In genomic region chr2:118703913-118704730, GRCm38 (mm10) we compare ENCODE assay signal across 8 mouse cellular contexts. TPM values are rescaled to one million over a fixed set of nuclear protein-coding genes. Genes with fewer than 3 reads are reported as not detected.
A peak's percentile ranks its signal among the peaks of the same experiment; 100 is the strongest.
DNase-seq lines count a peak whose midpoint lies in the region; ATAC-seq and TF ChIP-seq lines count a peak whose summit lies in the region.

Ankrd63 (minus strand) TSS chr2:118703963.

- 0 out of 2 replicates have a peak within 1 kb of the TSS, but pooled peaks have one; percentile 5 for H3K27ac ChIP-seq in heart, embryonic 13.5 days (replicated peaks)
- no peak within 1 kb of the TSS for H3K27ac ChIP-seq in brown adipose tissue, adult 24 weeks (replicated peaks; ENCODE audit: low read depth, low read length)
- H3K27ac ChIP-seq in hindbrain, embryonic 16.5 days (ENCODE audit: low read depth, low read length) = no peak within 1 kb of the TSS
- H3K27ac ChIP-seq in lung, postnatal 0 days (ENCODE audit: low read length) = no peak within 1 kb of the TSS; the same call in 1 of the 2 replicates

- no peak for ATAC-seq in heart, embryonic 13.5 days (ENCODE audit: extremely low read depth, insufficient number of reproducible peaks, low FRiP score, low TSS enrichment)
- no peak for ATAC-seq in hindbrain, embryonic 16.5 days
- ATAC-seq in lung, postnatal 0 days = no peak

- no peak for DNase-seq in heart, adult 8-10 months (ENCODE audit: low spot score)
- peak; percentile 41 for DNase-seq in CD4-positive helper T cell, adult 2 months (ENCODE audit: low read depth, low spot score)
- no peak for DNase-seq in lung, postnatal 0 days (ENCODE audit: low spot score)
- DNase-seq in thymus, postnatal 4 days = peak; percentile 66
- no peak for DNase-seq in spleen, postnatal 4 days (ENCODE audit: low spot score in 2 of 2)

- no peaks in the 10 kb centered on the region for H3K9me3 ChIP-seq in heart, embryonic 13.5 days
- no peaks in the 10 kb centered on the region for H3K9me3 ChIP-seq in hindbrain, embryonic 16.5 days (ENCODE audit: control insufficient read depth, low read length)
- H3K9me3 ChIP-seq in lung, postnatal 0 days (ENCODE audit: low read length) = no peaks in the 10 kb centered on the region

- TF ChIP-seq EP300 in lung, postnatal 0 days (IDR thresholded peaks at IDR 0.05) = no peak

- H3K4me1 ChIP-seq in heart, embryonic 13.5 days = peaks cover 69% of the 10 kb centered on the region
- peaks cover 5% of the 10 kb centered on the region; the same call in 1 of the 2 replicates for H3K4me1 ChIP-seq in brown adipose tissue, adult 24 weeks (ENCODE audit: control insufficient read depth, insufficient read depth, insufficient read length, low read length)
- H3K4me1 ChIP-seq in hindbrain, embryonic 16.5 days (ENCODE audit: control insufficient read depth, insufficient read depth, low read depth, low read length) = peaks cover 31% of the 10 kb centered on the region
- H3K4me1 ChIP-seq in lung, postnatal 0 days (ENCODE audit: insufficient read depth, low read depth, low read length) = peaks cover 14% of the 10 kb centered on the region; the same call in 1 of the 2 replicates

- H3K27me3 ChIP-seq in heart, embryonic 13.5 days (replicated peaks) = peaks cover 98% of the 10 kb centered on the region
- H3K27me3 ChIP-seq in hindbrain, embryonic 16.5 days (replicated peaks; ENCODE audit: control insufficient read depth, insufficient read depth, low read length) = peaks cover 85% of the 10 kb centered on the region
- peaks cover 71% of the 10 kb centered on the region for H3K27me3 ChIP-seq in lung, postnatal 0 days (replicated peaks; ENCODE audit: insufficient read depth, low read length)

- peak within 1 kb of the TSS; percentile 60 for H3K4me3 ChIP-seq in heart, embryonic 13.5 days
- peak within 1 kb of the TSS; percentile 44 for H3K4me3 ChIP-seq in brown adipose tissue, adult 24 weeks (ENCODE audit: insufficient read depth, low read depth, low read length)
- H3K4me3 ChIP-seq in hindbrain, embryonic 16.5 days (ENCODE audit: low read length) = peak within 1 kb of the TSS; percentile 43
- peak within 1 kb of the TSS; percentile 46 for H3K4me3 ChIP-seq in lung, postnatal 0 days (ENCODE audit: low read depth, low read length)

- peak within 1 kb of the TSS; percentile 77 for H3K9ac ChIP-seq in heart, embryonic 13.5 days
- H3K9ac ChIP-seq in hindbrain, embryonic 16.5 days (ENCODE audit: low read depth, low read length) = peak within 1 kb of the TSS; percentile 54
- 0 out of 2 replicates have a peak within 1 kb of the TSS, but pooled peaks have one; percentile 3 for H3K9ac ChIP-seq in lung, postnatal 0 days (replicated peaks; ENCODE audit: low read depth)

- peak within 1 kb of the TSS; percentile 91 for H3K4me2 ChIP-seq in heart, embryonic 13.5 days
- peak within 1 kb of the TSS; percentile 71 for H3K4me2 ChIP-seq in hindbrain, embryonic 16.5 days (ENCODE audit: low read length)
- peak within 1 kb of the TSS; percentile 79 for H3K4me2 ChIP-seq in lung, postnatal 0 days (replicated peaks; ENCODE audit: low read depth, low read length)

- no peaks in the 10 kb centered on the region for H3K36me3 ChIP-seq in heart, embryonic 13.5 days
- H3K36me3 ChIP-seq in hindbrain, embryonic 16.5 days (ENCODE audit: control insufficient read depth, insufficient read depth, low read length) = no peaks in the 10 kb centered on the region
- H3K36me3 ChIP-seq in lung, postnatal 0 days (ENCODE audit: insufficient read depth, low read length) = no peaks in the 10 kb centered on the region

- TF ChIP-seq CTCF in lung, postnatal 0 days (IDR thresholded peaks at IDR 0.05) = no peak

- WGBS in heart, embryonic 13.5 days = 2% methylated on average over 47 of the region's 50 CpGs
- 1% methylated on average over 50 of the region's 50 CpGs for WGBS in hindbrain, embryonic 16.5 days
- 1% methylated on average over 42 of the region's 50 CpGs for WGBS in lung, postnatal 0 days

RNA-seq across cellular contexts. Expression of gene Ankrd63, which starts in this region (rescaled TPM):
- 0.67 and 0.73 TPM in 2 replicates for polyA plus RNA-seq in heart, embryonic 13.5 days (2015; fragmentation: Nextera tagmentation; extraction: Ambion mirVana)
- 1 to 10 TPM; 1.0 to 3.1 (median 1.7) TPM for total RNA-seq in heart, adult 8-10 months (2022)
- not detected in 2 replicates for polyA plus RNA-seq in brown adipose tissue, adult 24 weeks (2012; ENCODE audit: insufficient read depth, insufficient read length, missing spikeins)
- polyA plus RNA-seq in hindbrain, embryonic 16.5 days (2015; fragmentation: Nextera tagmentation; extraction: Ambion mirVana) = 0.03 TPM in 1 of 2 replicates, not detected in the other
- polyA plus RNA-seq in lung, postnatal 0 days (2015; fragmentation: Nextera tagmentation; extraction: Ambion mirVana) = 0.02 and 0.05 TPM in 2 replicates

Comparison
In these comparisons a context has a peak if more than half of its experiments do, and no peak if none do; other contexts are left out.
1. H3K9ac ChIP-seq: peak in every context shown above with its lines; median percentile 77 in heart, embryonic 13.5 days; 54 in hindbrain, embryonic 16.5 days; 3 in lung, postnatal 0 days.
2. DNase-seq: peak in CD4-positive helper T cell, adult 2 months (single experiment) and thymus, postnatal 4 days (single experiment); none in heart, adult 8-10 months (single experiment), lung, postnatal 0 days (single experiment) and spleen, postnatal 4 days (0 of 2).
3. Peak in every context shown above with its lines, with median percentiles within 50 percentile points of each other: H3K4me2 ChIP-seq and H3K4me3 ChIP-seq.